Mouse (Mus musculus) kidney, embryonic 16.5 days (tissue): ENCODE measurements around the gene Fsip1. TPM values are rescaled to one million over a fixed set of nuclear protein-coding genes. Genes with fewer than 3 reads are reported as not detected.

Experiments
- ATAC-seq: fragments of 200-750 bp; cut with Nextera tagmentation; 2 replicates; pipeline ENCODE4 v1.8.0; 2017; ENCODE audit warnings: moderate TSS enrichment; ENCODE audit not compliant: low FRiP score, low TSS enrichment
- H3K27ac ChIP-seq: fragments of 300-500 bp; sonication (generic); 2 replicates; pipeline ENCODE4 v1.5.1; 2014; ENCODE audit warnings: low read length
- H3K27me3 ChIP-seq: fragments of 300-500 bp; sonication (generic); 2 replicates; pipeline ENCODE4 v1.6.1; 2014; ENCODE audit warnings: low read length, control low read depth, mixed read lengths; ENCODE audit not compliant: insufficient read depth
- H3K36me3 ChIP-seq: fragments of 300-500 bp; sonication (generic); 2 replicates; pipeline ENCODE4 v1.6.1; 2014; ENCODE audit warnings: low read length, control low read depth, mixed read lengths; ENCODE audit not compliant: insufficient read depth
- H3K4me1 ChIP-seq: fragments of 300-500 bp; sonication (generic); 2 replicates; pipeline ENCODE4 v1.6.1; 2014; ENCODE audit warnings: low read length, control low read depth, mixed read lengths; ENCODE audit not compliant: insufficient read depth
- H3K4me2 ChIP-seq: fragments of 300-500 bp; sonication (generic); replicated peaks from 2 replicates; pipeline ENCODE4 v1.6.1; 2014; ENCODE audit warnings: low read depth, low read length
- H3K4me3 ChIP-seq: fragments of 300-500 bp; sonication (generic); 2 replicates; pipeline ENCODE4 v1.5.1; 2014; ENCODE audit warnings: mild to moderate bottlenecking, low read length
- H3K9ac ChIP-seq: fragments of 300-500 bp; sonication (generic); replicated peaks from 2 replicates; pipeline ENCODE4 v1.6.1; 2014; ENCODE audit warnings: low read length
- H3K9me3 ChIP-seq: fragments of 300-500 bp; sonication (generic); 2 replicates; pipeline ENCODE4 v1.6.1; 2016; ENCODE audit warnings: low read length, control low read depth
- WGBS: fragments of 180-500 bp; shearing (Covaris S2); extraction: QIAGEN DNeasy Blood & Tissue Kit; methylation state at CpG from one replicate; pipeline ENCODE4 v1.1.7; 2014; 5-methylcytosine and 5-hydroxymethylcytosine counted together
- polyA plus RNA-seq: library from polyadenylated mRNA; unstranded; fragments of >200 nt; fragmentation: Nextera tagmentation; extraction: Ambion mirVana; gene quantifications from 2 replicates; pipeline ENCODE4 v1.2.1, GENCODE M21; 2015

The Fsip1 gene
- polyA plus RNA-seq, 1 experiment from 2014 or later = 0.70 TPM

DNA sequence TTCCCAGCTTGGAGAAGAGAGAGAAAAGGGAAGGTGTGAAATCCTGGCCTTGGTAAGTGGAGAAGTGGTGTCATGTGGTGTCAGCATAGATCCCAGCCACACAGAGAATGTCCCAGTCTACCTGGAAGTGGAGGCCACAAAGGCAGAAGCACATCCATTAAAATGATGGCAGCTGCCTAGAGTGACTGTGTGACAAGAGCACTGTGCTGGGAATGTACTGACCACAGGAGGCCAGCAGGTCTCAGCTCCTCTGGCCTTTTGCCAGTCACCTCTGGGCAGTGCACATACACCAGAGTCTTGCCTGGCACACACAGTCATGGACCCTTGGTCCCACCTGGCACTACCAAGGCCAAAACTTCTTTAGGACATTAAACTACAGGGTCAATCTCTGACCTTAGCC is 54.8 kb downstream of the Fsip1 start:
- no peaks in the 10 kb centered on the region for H3K27me3 ChIP-seq
- no peaks in the 10 kb centered on the region for H3K36me3 ChIP-seq
- peaks cover 14% of the 10 kb centered on the region for H3K4me1 ChIP-seq
- H3K4me3 ChIP-seq = no peak overlapping the region
- ATAC-seq = no peak
- H3K4me2 ChIP-seq = no peak overlapping the region
- no peak overlapping the region for H3K9ac ChIP-seq
- no peak overlapping the region for H3K27ac ChIP-seq
- H3K9me3 ChIP-seq = no peaks in the 10 kb centered on the region

GRCm38 (mm10) chr2:118199867-118200266 is 56.9 kb downstream of the Fsip1 start:
- H3K27ac ChIP-seq = no peak overlapping the region
- H3K27me3 ChIP-seq = no peaks in the 10 kb centered on the region
- peak; percentile 64; the same call in 1 of the 2 replicates for ATAC-seq
- no peaks in the 10 kb centered on the region for H3K36me3 ChIP-seq
- no peak overlapping the region for H3K4me2 ChIP-seq
- no peaks in the 10 kb centered on the region for H3K9me3 ChIP-seq
- WGBS = 11% methylated on average over 5 of the region's 5 CpGs
- H3K9ac ChIP-seq = no peak overlapping the region
- H3K4me1 ChIP-seq = peaks cover 14% of the 10 kb centered on the region
- no peak overlapping the region for H3K4me3 ChIP-seq

DNA sequence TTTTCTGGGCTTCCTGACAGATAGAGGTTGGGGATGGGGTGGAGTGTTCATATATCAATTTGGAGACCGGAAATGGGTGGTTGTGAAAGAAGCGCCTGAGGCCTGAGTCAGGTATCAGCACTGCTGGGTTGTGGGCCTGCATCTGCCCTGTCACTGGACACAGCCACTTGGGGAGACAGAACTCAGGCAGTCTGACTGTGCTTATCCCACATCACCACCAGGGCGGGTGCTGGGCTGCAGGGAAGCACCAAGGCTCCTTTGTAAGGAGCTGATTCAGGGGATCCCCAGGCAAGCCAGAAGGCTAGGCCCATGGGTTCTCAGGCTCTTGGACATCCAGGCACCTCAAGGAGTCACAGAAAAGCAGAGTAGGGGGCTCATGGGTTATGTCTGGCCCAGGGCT is 59.8 kb downstream of the Fsip1 start:
- ATAC-seq = peak; percentile 56; the same call in 1 of the 2 replicates
- WGBS = 84% methylated on average over 3 of the region's 3 CpGs
- Histone ChIP-seq H3K36me3 (no peaks in the 10 kb centered on the region), H3K4me3 (no peak overlapping the region), H3K27me3 (no peaks in the 10 kb centered on the region), H3K4me2 (no peak overlapping the region), H3K9me3 (no peaks in the 10 kb centered on the region), H3K4me1 (no peaks in the 10 kb centered on the region), H3K9ac (no peak overlapping the region), H3K27ac (no peak overlapping the region)

- Histone ChIP-seq H3K4me1 (peaks cover 9% of the 10 kb centered on the region), H3K27ac (peak overlapping the region; percentile 53; the same call in 1 of the 2 replicates), H3K4me3 (no peak overlapping the region), H3K36me3 (no peaks in the 10 kb centered on the region), H3K27me3 (no peaks in the 10 kb centered on the region), H3K4me2 (no peak overlapping the region), H3K9ac (no peak overlapping the region), H3K9me3 (no peaks in the 10 kb centered on the region)
- ATAC-seq = no peak
- 75% methylated on average over 2 of the region's 2 CpGs for WGBS
Measured at GRCm38 (mm10) chr2:118182136-118182535, 74.6 kb downstream of the Fsip1 start.

DNA sequence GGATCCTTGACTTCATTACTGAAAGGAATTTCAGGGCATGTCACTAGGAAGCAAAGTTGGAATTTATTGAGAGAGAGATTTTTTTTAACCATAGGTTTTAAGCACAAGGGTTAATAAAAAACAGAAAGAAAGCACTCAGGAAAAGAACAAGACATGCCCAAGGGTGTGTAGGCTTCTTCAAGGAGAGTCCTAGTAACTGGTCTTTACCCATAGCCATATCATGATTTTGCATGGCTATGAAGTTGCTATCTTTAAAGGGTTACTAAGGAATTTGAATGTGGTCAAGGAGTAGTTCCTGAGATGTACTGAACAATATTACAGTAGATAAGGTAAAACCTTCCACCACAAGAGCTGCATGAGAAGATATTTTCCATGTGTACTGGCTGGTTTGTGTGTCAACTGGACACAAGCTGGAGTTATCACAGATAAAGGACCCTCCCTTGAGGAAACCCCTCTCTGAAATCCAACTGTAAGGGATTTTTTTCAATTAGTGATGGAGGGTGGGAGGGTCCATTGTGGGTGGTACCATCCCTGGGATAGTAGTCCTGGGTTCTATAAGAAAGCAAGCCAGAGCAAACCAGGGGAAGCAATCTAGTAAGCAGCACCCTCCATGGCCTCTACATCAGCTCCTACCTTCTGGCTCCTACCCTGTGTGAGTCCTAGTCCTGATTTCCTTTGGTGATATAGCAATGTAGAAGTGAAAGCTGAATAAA is 76.7 kb downstream of the Fsip1 start:
- Histone ChIP-seq H3K9me3 (no peaks in the 10 kb centered on the region), H3K4me2 (peak overlapping the region; percentile 55), H3K27me3 (no peaks in the 10 kb centered on the region), H3K4me1 (peaks cover 9% of the 10 kb centered on the region), H3K27ac (peak overlapping the region; percentile 89), H3K4me3 (peak overlapping the region; percentile 34), H3K36me3 (no peaks in the 10 kb centered on the region), H3K9ac (peak overlapping the region; percentile 53)
- ATAC-seq = peak; percentile 39; the same call in 1 of the 2 replicates

GRCm38 (mm10) chr2:118179472-118179871 is 77.3 kb downstream of the Fsip1 start:
- H3K4me1 ChIP-seq = peaks cover 9% of the 10 kb centered on the region
- H3K9ac ChIP-seq = peak overlapping the region; percentile 53
- WGBS = 7% methylated on average over 7 of the region's 10 CpGs
- H3K4me3 ChIP-seq = peak overlapping the region; percentile 34
- no peaks in the 10 kb centered on the region for H3K36me3 ChIP-seq
- peak overlapping the region; percentile 89 for H3K27ac ChIP-seq
- peak overlapping the region; percentile 55 for H3K4me2 ChIP-seq
- H3K9me3 ChIP-seq = no peaks in the 10 kb centered on the region
- no peaks in the 10 kb centered on the region for H3K27me3 ChIP-seq
- ATAC-seq = peak; percentile 57

- ATAC-seq = no peak
Measured at GRCm38 (mm10) chr2:118174558-118175383, 82.0 kb downstream of the Fsip1 start.

DNA sequence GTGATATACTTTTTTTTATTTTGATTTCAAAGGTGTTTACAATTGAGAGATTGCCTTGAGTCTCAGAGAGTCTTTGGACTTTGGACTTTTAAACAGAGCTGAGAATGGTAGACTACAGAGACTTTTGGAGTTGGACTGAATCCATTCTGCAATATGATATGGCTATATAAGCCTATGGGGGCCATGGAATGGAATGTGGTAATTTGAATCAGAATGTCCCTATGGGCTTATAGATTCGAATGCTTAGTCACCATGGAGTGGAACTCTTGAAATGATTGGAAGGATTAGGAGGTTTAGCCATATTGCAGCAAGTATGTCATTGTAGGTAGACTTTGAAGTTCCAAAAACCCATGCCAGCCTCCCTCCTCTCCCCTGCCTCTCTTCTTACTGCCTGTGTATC is 88.5 kb downstream of the Fsip1 start:
- Histone ChIP-seq H3K4me1 (peaks cover 5% of the 10 kb centered on the region; the same call in 1 of the 2 replicates), H3K27me3 (no peaks in the 10 kb centered on the region), H3K27ac (no peak overlapping the region), H3K9ac (no peak overlapping the region), H3K9me3 (peaks cover 4% of the 10 kb centered on the region; the same call in 1 of the 2 replicates), H3K4me3 (no peak overlapping the region), H3K36me3 (no peaks in the 10 kb centered on the region), H3K4me2 (no peak overlapping the region)
- no peak for ATAC-seq
- WGBS = 54% methylated on average over 1 of the region's 1 CpGs

More at GRCm38 (mm10) chr2:118174558-118175383, 82.0 kb downstream of the Fsip1 start:
- no peak overlapping the region for H3K4me3 ChIP-seq
- H3K27me3 ChIP-seq = no peaks in the 10 kb centered on the region
- no peaks in the 10 kb centered on the region for H3K36me3 ChIP-seq
- no peak overlapping the region for H3K9ac ChIP-seq
- WGBS = 71% methylated on average over 10 of the region's 10 CpGs
- H3K9me3 ChIP-seq = peaks cover 4% of the 10 kb centered on the region; the same call in 1 of the 2 replicates
- H3K4me2 ChIP-seq = no peak overlapping the region
- H3K4me1 ChIP-seq = peaks cover 3% of the 10 kb centered on the region; the same call in 1 of the 2 replicates
- H3K27ac ChIP-seq = no peak overlapping the region

DNA sequence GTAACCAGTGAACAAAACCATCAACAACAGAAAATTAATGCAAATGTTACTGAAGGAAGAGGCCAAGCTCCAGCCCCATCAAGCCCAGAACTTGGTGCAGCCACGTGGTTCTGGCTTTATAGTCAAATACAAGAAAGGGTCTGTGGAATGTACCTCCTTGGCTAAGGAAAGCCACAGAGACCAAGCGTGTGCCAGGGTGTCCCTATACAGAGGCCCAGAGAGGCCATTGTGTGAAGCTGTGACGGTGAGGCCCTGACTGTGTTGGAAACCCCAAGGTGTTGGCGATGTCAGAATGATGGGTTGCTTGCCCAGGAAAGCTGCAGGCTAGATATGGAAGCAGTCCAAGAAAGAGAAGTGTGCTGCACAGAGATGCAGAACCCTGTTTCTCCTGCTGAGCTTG is 89.0 kb downstream of the Fsip1 start:
- no peak for ATAC-seq
- Histone ChIP-seq H3K4me2 (no peak overlapping the region), H3K4me3 (no peak overlapping the region), H3K4me1 (peaks cover 5% of the 10 kb centered on the region; the same call in 1 of the 2 replicates), H3K36me3 (no peaks in the 10 kb centered on the region), H3K9me3 (peaks cover 4% of the 10 kb centered on the region; the same call in 1 of the 2 replicates), H3K27ac (no peak overlapping the region), H3K27me3 (no peaks in the 10 kb centered on the region), H3K9ac (no peak overlapping the region)
- 71% methylated on average over 4 of the region's 4 CpGs for WGBS
